Mouse (Mus musculus) small intestine, adult 2 months (tissue): Measurements from ENCODE around the gene Obsl1.

ENCODE experiments used
- CTCF ChIP-seq: fragments of 200-500 bp; IDR thresholded peaks from 2 replicates; pipeline ENCODE4 v1.5.1; 2012; ENCODE audit warnings: low read depth, mild to moderate bottlenecking, control low read depth, inconsistent platforms, low read length, moderate library complexity, mixed read lengths; ENCODE audit not compliant: insufficient replicate concordance, insufficient read length; ENCODE audit errors: extremely low read depth
- POLR2A ChIP-seq: fragments of 200-500 bp; IDR thresholded peaks from 2 replicates; pipeline ENCODE4 v1.6.1; 2012; ENCODE audit warnings: low read depth, mild to moderate bottlenecking, control low read depth, inconsistent platforms, low read length, moderate library complexity

DNA sequence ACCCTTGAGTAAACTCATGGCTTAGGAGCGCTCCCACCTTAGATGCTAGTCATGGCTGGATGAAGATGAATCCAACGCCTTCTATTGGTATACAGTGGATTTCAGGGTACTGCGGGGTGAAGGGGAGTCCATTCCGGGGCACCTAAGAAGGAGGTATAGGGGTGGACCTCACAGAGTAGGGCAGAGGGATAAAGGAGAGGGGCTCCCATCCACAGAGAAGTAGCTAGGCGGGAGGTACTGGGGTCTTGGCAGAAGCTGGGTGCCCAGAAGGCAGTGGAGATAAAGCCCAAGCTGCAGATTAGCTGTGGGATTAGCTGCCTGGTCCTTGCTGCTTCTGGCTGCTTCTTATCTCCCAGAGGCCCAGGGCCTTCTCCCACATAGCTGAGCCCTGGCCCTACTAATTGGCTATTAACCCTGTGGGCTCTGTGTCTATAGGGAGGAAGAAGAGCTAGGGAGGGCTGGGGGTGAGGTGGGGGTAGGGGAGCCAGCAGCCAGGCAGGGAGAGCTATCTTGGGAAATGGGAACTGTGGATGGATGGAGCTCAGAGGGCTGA, 42.5 kb downstream of the Obsl1 start:
- TF ChIP-seq CTCF (no peak), POLR2A (no peak)
